Mouse (Mus musculus) liver, adult 2 months (tissue): ENCODE measurements around the gene Nxf2.

Source experiments
- CTCF ChIP-seq: fragments of 200-500 bp; IDR thresholded peaks from 2 replicates; pipeline ENCODE4 v1.5.1; 2011; ENCODE audit warnings: low read depth, low read length, control low read depth
- POLR2A ChIP-seq: fragments of 200-500 bp; IDR thresholded peaks from 2 replicates; pipeline ENCODE4 v1.6.1; 2011; ENCODE audit warnings: low read length, control low read depth; ENCODE audit not compliant: insufficient read depth; ENCODE audit errors: extremely low read depth

DNA sequence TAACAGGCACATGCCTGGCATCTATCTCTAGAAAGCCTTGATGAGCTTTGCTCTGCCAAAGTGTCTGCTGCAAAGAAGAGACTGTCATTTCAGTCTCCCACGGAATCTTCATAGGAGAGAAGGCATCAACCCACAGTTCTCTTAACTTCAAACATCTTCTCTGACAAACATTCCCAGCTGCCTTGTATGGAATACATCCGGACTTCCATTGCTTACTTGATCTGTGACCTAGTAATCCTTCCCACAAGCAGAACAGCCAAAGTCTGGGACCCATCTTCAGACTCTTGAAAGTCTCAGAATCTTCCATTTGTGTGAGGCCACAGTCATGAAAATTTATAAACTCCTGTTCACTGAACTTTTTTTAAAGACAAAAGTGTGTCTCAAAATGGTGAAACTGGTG, 51.7 kb downstream of the Nxf2 start:
- TF ChIP-seq POLR2A (no peak), CTCF (no peak)
